Mouse (Mus musculus) lung, adult 2 months (tissue): ENCODE results near the gene Sptlc2.

Experiments
- CTCF ChIP-seq: fragments of 200-500 bp; IDR thresholded peaks from 2 replicates; pipeline ENCODE4 v1.5.1; 2011; ENCODE audit warnings: mild to moderate bottlenecking, low read length, control low read depth; ENCODE audit not compliant: insufficient read depth
- POLR2A ChIP-seq: fragments of 200-500 bp; IDR thresholded peaks from 2 replicates; pipeline ENCODE4 v1.6.1; 2011; ENCODE audit warnings: low read depth, mild to moderate bottlenecking, control low read depth, low read length, borderline replicate concordance; ENCODE audit errors: extremely low read depth

GRCm38 (mm10) chr12:87330213-87330612 is 57.9 kb downstream of the Sptlc2 start:
- TF ChIP-seq POLR2A, result no peak
- no peak for TF ChIP-seq CTCF
